Mouse (Mus musculus): ENCODE data around the gene Fstl4. TPM values are rescaled to one million over a fixed set of nuclear protein-coding genes. Genes with fewer than 3 reads are reported as not detected.

The Fstl4 gene
- total RNA-seq, 1 experiment, result 0.09 TPM

- no peak overlapping the region for H3K4me3 ChIP-seq (ENCODE audit: insufficient read depth in 1 of 2, low read depth in 1 of 2, low read length in 2 of 2, poor library complexity in 1 of 2, severe bottlenecking in 1 of 2)
- H3K27ac ChIP-seq (ENCODE audit: insufficient read depth, low read depth, low read length, poor library complexity, severe bottlenecking), result no peak overlapping the region
- TF ChIP-seq MAFK (IDR thresholded peaks at IDR 0.05; ENCODE audit: insufficient read depth, low read depth, low read length) (no peak), HCFC1 (IDR thresholded peaks at IDR 0.05; ENCODE audit: borderline replicate concordance, insufficient read depth, low read length) (no peak), ZNF384 (IDR thresholded peaks at IDR 0.05; ENCODE audit: low read depth, low read length) (no peak), CHD2 (IDR thresholded peaks at IDR 0.05; ENCODE audit: low read depth, low read length) (no peak), ZC3H11A (IDR thresholded peaks at IDR 0.05; ENCODE audit: borderline replicate concordance, low read depth, low read length) (no peak)
- H3K9ac ChIP-seq (ENCODE audit: insufficient read depth, low read depth, low read length, poor library complexity, severe bottlenecking), result no peak overlapping the region
- H3K36me3 ChIP-seq (ENCODE audit: control insufficient read depth, insufficient read depth, low read length, poor library complexity, severe bottlenecking), result no peaks in the 10 kb centered on the region
- no peak for DNase-seq (ENCODE audit: low read depth, low spot score)
- H3K4me1 ChIP-seq (ENCODE audit: control insufficient read depth in 2 of 2, insufficient read depth in 2 of 2, low read length in 2 of 2, poor library complexity in 1 of 2), result no peaks in the 10 kb centered on the region
- in situ Hi-C loops (cut with MboI; ENCODE audit: low sequenced_read_pairs in 2 of 2, unreplicated experiment in 2 of 2), result no loop called here
- H3K9me3 ChIP-seq (ENCODE audit: control insufficient read depth, insufficient read depth, low read depth, low read length), result no peaks in the 10 kb centered on the region
Measured at GRCm38 (mm10) chr11:53003811-53004210, 239.4 kb downstream of the Fstl4 start.

GRCm38 (mm10) chr11:53009597-53009996, 245.2 kb downstream of the Fstl4 start:
- no peak overlapping the region for H3K9ac ChIP-seq (ENCODE audit: insufficient read depth, low read depth, low read length, poor library complexity, severe bottlenecking)
- peak; percentile 7 for DNase-seq (ENCODE audit: low read depth, low spot score)
- no peaks in the 10 kb centered on the region for H3K36me3 ChIP-seq (ENCODE audit: control insufficient read depth, insufficient read depth, low read length, poor library complexity, severe bottlenecking)
- 0 out of 4 replicates have a peak, but pooled peaks cover 0 to 3% of the 10 kb centered on the region in 2 experiments for H3K4me1 ChIP-seq (ENCODE audit: control insufficient read depth in 2 of 2, insufficient read depth in 2 of 2, low read length in 2 of 2, poor library complexity in 1 of 2)
- TF ChIP-seq ZNF384 (IDR thresholded peaks at IDR 0.05; ENCODE audit: low read depth, low read length) (no peak), CHD2 (IDR thresholded peaks at IDR 0.05; ENCODE audit: low read depth, low read length) (no peak), MAFK (IDR thresholded peaks at IDR 0.05; ENCODE audit: insufficient read depth, low read depth, low read length) (no peak), HCFC1 (IDR thresholded peaks at IDR 0.05; ENCODE audit: borderline replicate concordance, insufficient read depth, low read length) (no peak), ZC3H11A (IDR thresholded peaks at IDR 0.05; ENCODE audit: borderline replicate concordance, low read depth, low read length) (no peak)
- H3K4me3 ChIP-seq (ENCODE audit: insufficient read depth in 1 of 2, low read depth in 1 of 2, low read length in 2 of 2, poor library complexity in 1 of 2, severe bottlenecking in 1 of 2), result no peak overlapping the region
- no peak overlapping the region for H3K27ac ChIP-seq (ENCODE audit: insufficient read depth, low read depth, low read length, poor library complexity, severe bottlenecking)
- no peaks in the 10 kb centered on the region for H3K9me3 ChIP-seq (ENCODE audit: control insufficient read depth, insufficient read depth, low read depth, low read length)
- in situ Hi-C loops (cut with MboI; ENCODE audit: low sequenced_read_pairs in 2 of 2, unreplicated experiment in 2 of 2), result no loop called here

GRCm38 (mm10) chr11:53011996-53012505, 247.6 kb downstream of the Fstl4 start:
- H3K4me1 ChIP-seq (ENCODE audit: control insufficient read depth in 2 of 2, insufficient read depth in 2 of 2, low read length in 2 of 2, poor library complexity in 1 of 2), result 0 out of 4 replicates have a peak, but pooled peaks cover 0 to 3% of the 10 kb centered on the region in 2 experiments
- no peak for TF ChIP-seq ZNF384 (IDR thresholded peaks at IDR 0.05; ENCODE audit: low read depth, low read length)
- no peak for TF ChIP-seq CHD2 (IDR thresholded peaks at IDR 0.05; ENCODE audit: low read depth, low read length)
- TF ChIP-seq ZC3H11A (IDR thresholded peaks at IDR 0.05; ENCODE audit: borderline replicate concordance, low read depth, low read length), result no peak
- no peak for TF ChIP-seq HCFC1 (IDR thresholded peaks at IDR 0.05; ENCODE audit: borderline replicate concordance, insufficient read depth, low read length)
- no peak for TF ChIP-seq MAFK (IDR thresholded peaks at IDR 0.05; ENCODE audit: insufficient read depth, low read depth, low read length)
- no peak overlapping the region for H3K4me3 ChIP-seq (ENCODE audit: insufficient read depth in 1 of 2, low read depth in 1 of 2, low read length in 2 of 2, poor library complexity in 1 of 2, severe bottlenecking in 1 of 2)
- no peak overlapping the region for H3K27ac ChIP-seq (ENCODE audit: insufficient read depth, low read depth, low read length, poor library complexity, severe bottlenecking)
- H3K36me3 ChIP-seq (ENCODE audit: control insufficient read depth, insufficient read depth, low read length, poor library complexity, severe bottlenecking), result no peaks in the 10 kb centered on the region
- peak; percentile 19 for DNase-seq (ENCODE audit: low read depth, low spot score)
- no peaks in the 10 kb centered on the region for H3K9me3 ChIP-seq (ENCODE audit: control insufficient read depth, insufficient read depth, low read depth, low read length)
- in situ Hi-C loops (cut with MboI; ENCODE audit: low sequenced_read_pairs in 2 of 2, unreplicated experiment in 2 of 2), result no loop called here
- H3K9ac ChIP-seq (ENCODE audit: insufficient read depth, low read depth, low read length, poor library complexity, severe bottlenecking), result no peak overlapping the region

- H3K4me1 ChIP-seq (ENCODE audit: control insufficient read depth in 2 of 2, insufficient read depth in 2 of 2, low read length in 2 of 2, poor library complexity in 1 of 2), result 0 out of 4 replicates have a peak, but pooled peaks cover 0 to 3% of the 10 kb centered on the region in 2 experiments
- H3K36me3 ChIP-seq (ENCODE audit: control insufficient read depth, insufficient read depth, low read length, poor library complexity, severe bottlenecking), result no peaks in the 10 kb centered on the region
- no peak for TF ChIP-seq CHD2 (IDR thresholded peaks at IDR 0.05; ENCODE audit: low read depth, low read length)
- no peak for TF ChIP-seq HCFC1 (IDR thresholded peaks at IDR 0.05; ENCODE audit: borderline replicate concordance, insufficient read depth, low read length)
- no peak for TF ChIP-seq MAFK (IDR thresholded peaks at IDR 0.05; ENCODE audit: insufficient read depth, low read depth, low read length)
- TF ChIP-seq ZC3H11A (IDR thresholded peaks at IDR 0.05; ENCODE audit: borderline replicate concordance, low read depth, low read length), result no peak
- no peak for TF ChIP-seq ZNF384 (IDR thresholded peaks at IDR 0.05; ENCODE audit: low read depth, low read length)
- no peak overlapping the region for H3K9ac ChIP-seq (ENCODE audit: insufficient read depth, low read depth, low read length, poor library complexity, severe bottlenecking)
- in situ Hi-C loops (cut with MboI; ENCODE audit: low sequenced_read_pairs in 2 of 2, unreplicated experiment in 2 of 2), result no loop called here
- H3K9me3 ChIP-seq (ENCODE audit: control insufficient read depth, insufficient read depth, low read depth, low read length), result no peaks in the 10 kb centered on the region
- DNase-seq (ENCODE audit: low read depth, low spot score), result no peak
- H3K27ac ChIP-seq (ENCODE audit: insufficient read depth, low read depth, low read length, poor library complexity, severe bottlenecking), result no peak overlapping the region
- no peak overlapping the region for H3K4me3 ChIP-seq (ENCODE audit: insufficient read depth in 1 of 2, low read depth in 1 of 2, low read length in 2 of 2, poor library complexity in 1 of 2, severe bottlenecking in 1 of 2)
Measured at GRCm38 (mm10) chr11:53013906-53014305, 249.5 kb downstream of the Fstl4 start.

All from ES-E14 (cell line).